Mouse (Mus musculus) brain, embryonic 14.5 days (tissue): ENCODE measurements around the gene Ly75. TPM values are rescaled to one million over a fixed set of nuclear protein-coding genes. Genes with fewer than 3 reads are reported as not detected.

ENCODE experiments used
- DNase-seq: peaks from one replicate; pipeline ENCODE4 v3.0.0-alpha.2; 2011; ENCODE audit warnings: low read depth
- CTCF ChIP-seq: fragments of 200-500 bp; IDR thresholded peaks from 2 replicates; pipeline ENCODE4 v1.5.1; 2012; ENCODE audit warnings: inconsistent platforms, mild to moderate bottlenecking, moderate library complexity, borderline replicate concordance; ENCODE audit not compliant: insufficient read depth, insufficient read length; ENCODE audit errors: extremely low read depth
- POLR2A ChIP-seq: fragments of 200-500 bp; IDR thresholded peaks from 2 replicates; pipeline ENCODE4 v1.6.1; 2012; ENCODE audit warnings: mild to moderate bottlenecking, inconsistent platforms, borderline replicate concordance; ENCODE audit not compliant: poor library complexity, insufficient read depth, insufficient read length, severe bottlenecking; ENCODE audit errors: extremely low read depth
- polyA plus RNA-seq: library from polyadenylated mRNA; depleted of rRNA; stranded (reverse); fragments of >200 nt; gene quantifications from 2 replicates; pipeline ENCODE4 v1.2.3, GENCODE M21; 2012; rRNA removed

Ly75 gene
- polyA plus RNA-seq, 1 experiment: 0.86 TPM

DNA sequence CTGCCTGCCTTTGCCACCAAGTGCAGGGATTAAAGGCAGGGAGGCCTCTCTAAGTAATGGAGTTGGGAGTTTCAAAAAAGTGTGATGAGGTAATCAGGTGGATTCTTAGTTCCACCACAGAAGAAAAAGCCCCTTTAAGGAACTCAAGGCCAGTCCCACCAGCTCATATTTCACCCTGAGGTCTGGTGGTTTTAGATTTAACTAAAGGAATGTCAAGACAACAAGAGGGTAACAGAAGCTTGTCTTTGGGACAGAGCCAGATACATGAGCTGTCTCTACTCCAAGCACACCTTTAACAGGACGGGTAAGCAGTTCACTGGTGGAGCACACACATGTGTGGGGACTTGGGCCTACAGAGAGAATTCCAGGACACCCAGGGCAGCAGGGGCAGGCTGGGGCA is 115.5 kb downstream of the Ly75 start:
- TF ChIP-seq CTCF: no peak
- no peak for TF ChIP-seq POLR2A

DNA sequence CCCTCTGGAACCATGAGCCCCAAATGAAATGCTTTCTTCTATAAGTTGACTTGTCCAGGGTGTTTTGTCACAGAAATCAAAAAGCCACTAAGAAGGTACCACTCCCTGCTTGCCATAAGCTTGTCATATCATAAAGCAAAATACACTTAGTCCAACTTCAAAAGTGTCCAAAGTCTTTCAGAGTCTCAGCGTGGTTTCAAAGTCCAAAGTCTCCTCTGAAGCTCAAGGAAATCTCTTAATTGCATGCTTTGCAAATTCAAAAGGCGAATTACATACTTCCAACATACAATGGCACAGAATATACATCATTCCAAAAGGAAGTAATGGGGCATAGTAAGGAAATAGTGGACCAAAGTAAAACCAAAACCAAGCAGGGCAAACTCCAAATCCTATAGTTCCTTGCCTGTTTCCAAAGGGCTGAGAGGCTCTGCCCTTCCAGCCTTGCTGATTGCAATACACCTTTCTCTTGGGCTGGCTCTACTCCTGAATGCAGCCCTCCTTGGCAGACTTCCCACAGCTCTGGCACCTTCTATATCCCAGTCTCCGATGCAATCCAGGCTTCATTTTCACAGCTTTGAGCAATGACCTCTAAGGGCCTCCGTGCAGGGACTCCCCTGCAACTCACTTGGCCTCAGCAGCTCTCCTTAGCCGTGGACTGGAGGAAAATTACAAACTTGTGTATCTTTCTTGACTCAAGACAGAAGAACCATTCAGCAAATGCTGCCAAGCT is 122.3 kb downstream of the Ly75 start:
- TF ChIP-seq CTCF: no peak
- TF ChIP-seq POLR2A: no peak
- no peak for DNase-seq

More for the DNA sequence above, 115.5 kb downstream of the Ly75 start:
- no peak for DNase-seq

DNA sequence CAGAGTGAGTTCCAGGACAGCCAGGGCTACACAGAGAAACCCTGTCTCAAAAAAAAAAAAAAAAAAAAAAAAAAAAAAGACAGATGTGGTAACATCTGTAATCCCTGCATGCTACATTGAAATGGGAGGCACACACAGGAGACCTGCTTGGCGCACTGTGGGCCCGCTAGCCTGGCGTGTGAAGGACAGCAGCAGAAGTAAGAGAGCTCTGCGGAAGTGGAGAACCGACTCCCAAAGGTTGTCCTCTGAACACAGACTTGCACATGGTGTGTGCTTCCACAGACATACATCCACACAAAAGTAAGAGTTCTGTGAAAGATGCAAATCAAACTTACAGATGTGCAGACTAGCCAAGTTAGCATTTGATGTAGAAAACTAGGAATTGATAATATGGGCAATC is 123.9 kb downstream of the Ly75 start:
- no peak for DNase-seq
- no peak for TF ChIP-seq POLR2A
- TF ChIP-seq CTCF: no peak

DNA sequence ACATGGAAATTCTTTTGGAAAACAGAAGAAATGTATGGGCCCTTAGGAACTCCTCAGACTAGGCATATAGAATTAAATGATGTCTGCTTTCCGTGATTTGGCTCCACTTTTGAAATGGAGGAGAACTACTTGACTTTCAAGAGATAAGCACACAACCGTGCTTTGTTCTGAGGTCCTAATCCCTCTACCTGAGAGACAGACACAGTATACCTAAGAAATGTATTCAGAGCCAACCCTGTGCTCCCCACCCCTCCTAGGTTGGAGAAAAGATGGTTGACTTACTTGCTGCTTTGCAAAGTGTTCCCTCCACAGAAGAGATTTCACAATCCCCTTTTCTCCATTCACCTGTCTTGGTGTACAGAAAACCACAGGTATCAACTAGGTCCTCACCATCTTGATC is 126.4 kb downstream of the Ly75 start:
- TF ChIP-seq CTCF: no peak

DNA sequence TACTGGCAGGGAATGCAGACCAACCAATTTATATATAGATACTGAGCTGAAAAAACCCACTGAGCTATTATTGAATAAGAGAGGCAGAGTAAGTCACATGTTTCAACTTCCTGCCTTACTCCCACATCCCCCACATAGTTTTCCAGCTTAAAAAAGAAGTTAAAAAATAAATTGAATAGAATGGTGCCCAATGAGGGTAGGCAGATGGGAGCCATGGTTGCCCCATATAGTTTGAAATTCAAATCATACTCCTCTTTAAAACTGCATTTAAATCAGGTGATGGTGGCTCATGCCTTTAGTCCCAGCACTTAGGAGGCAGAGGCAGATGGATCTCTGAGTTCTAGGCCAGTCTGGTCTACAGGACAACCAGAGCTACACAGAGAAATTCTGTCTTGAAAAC is 129.6 kb downstream of the Ly75 start:
- no peak for DNase-seq
- TF ChIP-seq POLR2A (no peak), CTCF (no peak)

More for the DNA sequence above, 126.4 kb downstream of the Ly75 start:
- DNase-seq: no peak

DNA sequence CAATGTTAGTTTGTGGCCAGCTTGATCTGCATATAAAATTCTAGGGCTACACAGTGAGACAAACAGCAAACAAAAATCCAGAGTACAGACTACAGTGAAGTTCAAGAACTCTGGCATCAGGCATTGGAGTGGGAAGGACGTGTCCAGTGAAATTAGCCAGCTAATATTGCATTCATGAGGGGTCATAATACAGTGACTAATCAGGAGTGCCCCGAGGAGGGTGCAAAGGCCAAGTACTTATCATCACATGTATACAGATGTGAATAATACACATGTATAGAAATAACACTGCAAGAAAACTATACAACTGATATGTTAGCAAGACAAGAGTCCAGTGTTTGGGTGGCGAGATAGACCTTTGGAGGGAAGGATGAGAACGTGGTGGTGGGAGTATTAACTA is 130.3 kb downstream of the Ly75 start:
- no peak for TF ChIP-seq POLR2A
- TF ChIP-seq CTCF: no peak

More for the DNA sequence above, 130.3 kb downstream of the Ly75 start:
- no peak for DNase-seq

Other genes starting within 250 kb of the Ly75 start
- gene Baz2b, start 173.5 kb downstream of the Ly75 start, polyA plus RNA-seq: 45.8 and 73.4 TPM in 2 replicates
- gene March7, start 173.4 kb downstream of the Ly75 start, polyA plus RNA-seq: 69.1 and 71.5 TPM in 2 replicates
- gene Cd302, start 98.8 kb downstream of the Ly75 start, polyA plus RNA-seq: 4.5 and 5.8 TPM in 2 replicates
- 0.29 and 0.38 TPM in 2 replicates for gene Pla2r1, start 170.0 kb upstream of the Ly75 start, polyA plus RNA-seq